Mouse (Mus musculus): ENCODE data around the gene Efna3.

The Efna3 gene

DNA sequence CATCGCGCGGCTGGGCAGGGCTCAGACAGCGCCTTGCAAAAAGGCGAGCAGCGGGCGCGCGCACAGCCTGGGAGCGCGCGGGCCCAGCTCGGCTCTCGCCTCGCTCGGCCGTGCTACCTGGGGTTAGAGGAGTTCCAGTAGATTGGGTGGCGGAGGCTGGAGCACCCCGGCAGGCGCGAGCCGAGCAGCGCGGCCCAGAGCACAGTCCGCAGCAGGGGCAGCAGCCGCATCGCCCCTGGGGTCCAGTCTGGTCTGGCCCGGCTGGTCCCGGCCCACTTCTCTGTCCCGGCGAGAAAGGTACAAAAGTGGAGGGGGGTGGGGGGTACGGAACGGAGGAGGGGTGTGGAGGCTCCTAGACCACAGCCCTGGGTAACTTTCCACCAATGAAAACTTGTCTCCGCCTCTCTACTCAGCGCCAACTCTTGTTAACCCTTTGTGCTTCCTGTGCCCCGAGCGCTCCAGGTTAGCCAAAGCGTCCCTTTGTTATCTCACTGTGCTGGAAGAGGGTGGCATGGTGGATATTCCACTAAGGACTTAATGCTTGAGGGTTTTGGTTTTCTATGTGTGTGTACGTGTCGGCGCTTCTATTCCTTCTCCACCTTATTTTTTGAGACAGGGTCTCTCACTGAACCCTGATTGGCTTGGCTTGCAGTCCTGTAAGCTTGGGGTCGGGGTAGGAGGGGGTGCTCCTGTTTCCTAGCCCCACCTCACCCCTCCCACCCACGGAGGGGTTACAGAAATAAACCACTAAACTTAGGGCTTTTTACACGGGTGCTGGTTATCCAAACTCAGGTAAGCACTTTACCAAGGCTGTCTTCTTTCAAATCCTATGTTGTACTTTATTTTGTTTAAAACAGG, 15.2 kb upstream of the Efna3 start, which contains the start of gene Efna4:
Efna4 (minus strand) TSS at position 308 of the 858 bp plus-strand sequence.
- DNase-seq (ENCODE audit: low read depth) = no peak

DNA sequence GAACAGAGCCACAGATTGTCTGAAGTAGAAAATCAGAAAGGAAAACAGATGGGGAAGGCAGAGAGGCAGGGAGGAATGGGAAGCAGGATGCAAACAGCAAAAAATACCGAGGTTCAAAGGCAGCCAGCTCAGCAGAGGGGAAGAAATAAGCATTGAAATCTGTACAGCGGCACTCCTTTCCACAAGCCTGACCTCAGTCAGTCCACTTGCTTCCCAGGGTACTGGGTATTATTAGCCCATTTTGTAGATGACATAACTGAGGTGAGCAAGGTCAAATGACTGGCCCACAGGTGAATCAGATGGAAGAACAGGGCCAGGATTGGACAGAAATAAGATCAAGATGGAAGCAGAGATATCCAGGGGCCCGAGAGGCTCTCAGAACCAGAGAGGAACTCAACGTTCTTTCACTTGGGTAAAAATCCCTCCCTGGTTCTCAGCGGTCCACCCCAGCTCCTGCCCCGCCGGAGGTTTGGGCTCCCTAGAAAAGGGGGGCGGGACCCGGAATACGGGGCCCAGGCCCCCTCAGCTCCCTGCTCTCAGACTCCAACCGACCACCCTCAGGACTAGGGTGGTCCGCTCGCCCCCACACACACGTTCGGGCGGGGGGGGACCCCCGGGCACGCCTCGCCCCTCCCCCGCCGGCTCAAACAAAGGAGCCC, 14.4 kb upstream of the Efna3 start:
- DNase-seq (ENCODE audit: low read depth) = no peak

DNA sequence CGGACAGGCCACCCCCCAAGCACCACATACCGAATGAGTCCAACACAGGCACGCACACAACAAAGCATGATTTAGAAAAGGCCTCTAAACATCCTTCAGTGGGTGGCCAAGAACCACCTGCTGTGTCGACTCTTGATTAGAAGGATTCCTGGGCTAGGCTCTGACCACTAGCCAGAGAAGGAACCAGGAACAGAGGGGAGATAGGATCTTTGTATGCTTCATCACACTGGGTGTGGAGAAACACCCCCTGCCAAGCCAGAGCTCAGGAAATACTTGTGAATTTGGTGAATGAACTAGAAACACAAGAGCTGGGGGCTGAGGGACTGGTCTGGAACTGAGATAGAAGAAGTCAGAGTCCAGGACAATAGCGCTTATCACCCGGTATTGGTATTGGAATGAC, 13.8 kb upstream of the Efna3 start:
- no peak for DNase-seq (ENCODE audit: low read depth)

DNA sequence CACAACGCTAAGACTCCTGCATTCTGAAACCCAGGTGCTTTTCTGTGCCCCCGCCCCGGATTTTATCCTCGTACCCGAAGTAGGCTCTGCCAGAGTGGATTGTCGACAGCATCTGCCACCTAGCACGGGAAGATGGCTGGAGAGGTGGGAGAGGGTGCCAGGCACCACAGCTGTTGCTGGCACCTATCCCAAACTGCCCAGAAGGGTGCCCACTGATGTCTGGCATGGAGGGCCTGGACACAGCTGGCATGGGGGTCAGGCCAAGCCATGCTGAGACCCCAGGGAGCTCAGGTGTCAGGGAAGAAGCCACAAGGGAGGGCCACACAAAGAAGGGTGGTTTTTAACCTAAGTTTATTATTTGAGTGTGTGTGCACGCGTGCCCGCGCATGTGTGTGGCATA, 10.3 kb upstream of the Efna3 start:
- DNase-seq (ENCODE audit: low read depth) = no peak

DNA sequence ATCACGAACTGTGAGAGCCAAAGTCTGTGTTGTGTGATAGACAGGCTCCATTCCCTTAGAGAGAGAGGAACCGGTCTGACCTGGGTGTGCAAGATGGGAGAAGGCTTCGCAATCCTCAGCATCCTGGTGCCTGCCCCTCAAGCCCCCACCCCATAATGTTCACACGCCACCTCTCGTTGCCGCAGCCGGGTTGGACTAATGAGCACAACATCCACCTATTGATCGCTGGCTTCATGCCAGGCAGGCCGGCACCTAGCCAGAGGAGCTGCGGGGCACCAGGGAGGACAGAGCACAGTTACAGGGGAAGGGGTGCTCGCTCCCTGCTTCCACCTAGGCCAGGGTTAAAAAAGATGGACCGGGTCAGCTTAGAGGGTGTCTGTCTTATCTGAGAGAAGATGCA, 9.7 kb upstream of the Efna3 start:
- no peak for DNase-seq (ENCODE audit: low read depth)

DNA sequence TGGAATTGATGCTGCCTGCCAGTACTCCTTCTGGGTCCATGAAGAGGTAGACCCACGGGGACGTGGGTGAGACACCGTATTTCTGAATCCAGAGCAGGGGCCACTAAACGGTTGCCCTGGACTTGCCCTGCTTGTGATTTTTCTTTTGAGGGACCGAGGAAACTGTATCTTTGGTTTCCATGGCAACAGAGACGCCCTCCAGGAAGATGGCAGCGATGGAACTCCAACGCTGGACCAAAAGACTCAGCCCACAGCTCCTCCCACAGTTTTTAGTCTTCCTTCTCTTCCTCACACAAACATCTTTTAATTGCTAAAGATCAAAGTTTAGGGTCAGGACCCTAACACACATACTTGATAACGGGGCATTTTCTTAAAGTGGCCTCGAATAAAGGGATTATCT, 9.2 kb upstream of the Efna3 start:
- no peak for DNase-seq (ENCODE audit: low read depth)

DNA sequence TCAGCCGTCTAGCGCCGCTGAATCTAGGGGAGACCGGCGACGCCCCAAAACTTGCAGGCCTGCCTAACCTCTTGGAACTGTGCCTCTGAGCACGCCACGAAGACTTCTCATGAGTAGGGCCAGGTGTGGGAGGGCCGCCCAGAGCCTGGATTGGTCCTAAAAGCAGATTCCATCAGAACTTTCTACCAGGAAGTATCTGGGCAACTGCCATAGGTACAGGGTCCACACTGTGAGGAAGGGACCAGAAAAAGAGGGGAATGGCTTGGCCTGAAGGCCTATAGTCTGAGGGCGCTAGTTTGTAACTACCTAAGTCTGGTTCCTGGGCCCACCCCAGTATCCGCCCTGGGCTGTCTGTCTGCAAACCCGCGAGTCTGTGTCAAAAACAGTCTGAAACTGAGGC, 8.8 kb upstream of the Efna3 start:
- no peak for DNase-seq (ENCODE audit: low read depth)

DNA sequence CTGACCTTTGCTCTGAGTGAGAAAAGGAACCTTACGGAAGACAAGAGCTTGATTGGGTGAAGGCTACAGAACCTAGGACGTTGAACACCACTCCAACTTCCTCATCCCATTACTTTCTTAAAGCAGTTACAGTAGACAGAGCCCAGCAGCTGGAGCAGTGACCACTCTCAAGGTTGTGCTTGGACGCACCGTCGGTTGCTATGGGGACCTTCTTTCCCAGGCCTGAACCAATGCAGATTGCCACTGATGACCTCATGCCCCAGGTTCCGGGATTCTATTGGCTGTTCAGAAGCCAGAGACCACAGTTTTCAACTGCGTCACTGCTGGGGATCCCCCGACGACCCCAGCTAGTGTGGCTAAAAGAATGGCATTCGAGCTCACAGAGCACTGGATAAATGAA, 8.2 kb upstream of the Efna3 start:
- no peak for DNase-seq (ENCODE audit: low read depth)

DNA sequence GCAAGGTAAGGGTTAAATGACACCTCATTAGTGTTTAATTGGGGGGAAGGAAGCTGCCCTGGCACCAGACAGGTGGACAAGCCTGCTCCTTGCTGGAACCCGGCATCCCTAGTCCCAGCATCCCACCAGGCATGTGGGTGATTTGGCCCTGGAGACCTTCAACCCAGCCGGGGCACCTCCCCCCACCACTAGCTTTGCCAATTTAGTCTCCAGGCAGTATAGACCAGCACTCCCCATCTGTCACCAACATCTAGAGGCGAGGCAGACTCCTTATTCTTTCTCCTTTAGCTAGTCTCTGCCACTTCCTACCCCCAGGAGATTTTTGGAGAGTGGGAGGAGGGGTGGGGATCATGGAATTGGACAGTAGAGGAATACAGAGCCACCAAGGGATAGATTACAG, 7.6 kb upstream of the Efna3 start:
- no peak for DNase-seq (ENCODE audit: low read depth)

DNA sequence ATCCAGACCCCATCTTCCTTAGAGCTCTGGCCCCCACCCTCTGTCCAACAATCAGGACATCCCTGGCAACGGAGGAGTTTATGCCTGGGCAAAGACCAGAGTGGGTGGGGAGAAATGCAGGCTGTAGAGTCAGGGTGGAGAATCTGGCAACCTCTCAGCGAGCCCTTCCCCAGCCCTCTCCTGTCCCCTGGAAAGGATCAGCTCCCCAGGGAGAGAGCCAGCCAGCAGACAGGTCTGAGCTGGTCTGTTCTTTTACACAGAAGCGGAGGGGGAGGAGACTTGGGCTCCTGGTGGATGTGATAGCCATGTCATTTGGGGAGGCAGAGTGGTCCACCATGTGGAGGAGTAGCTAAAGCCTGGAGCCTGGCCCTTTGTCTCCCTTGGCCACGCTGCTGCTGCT, 5.9 kb upstream of the Efna3 start:
- DNase-seq (ENCODE audit: low read depth) = no peak

DNA sequence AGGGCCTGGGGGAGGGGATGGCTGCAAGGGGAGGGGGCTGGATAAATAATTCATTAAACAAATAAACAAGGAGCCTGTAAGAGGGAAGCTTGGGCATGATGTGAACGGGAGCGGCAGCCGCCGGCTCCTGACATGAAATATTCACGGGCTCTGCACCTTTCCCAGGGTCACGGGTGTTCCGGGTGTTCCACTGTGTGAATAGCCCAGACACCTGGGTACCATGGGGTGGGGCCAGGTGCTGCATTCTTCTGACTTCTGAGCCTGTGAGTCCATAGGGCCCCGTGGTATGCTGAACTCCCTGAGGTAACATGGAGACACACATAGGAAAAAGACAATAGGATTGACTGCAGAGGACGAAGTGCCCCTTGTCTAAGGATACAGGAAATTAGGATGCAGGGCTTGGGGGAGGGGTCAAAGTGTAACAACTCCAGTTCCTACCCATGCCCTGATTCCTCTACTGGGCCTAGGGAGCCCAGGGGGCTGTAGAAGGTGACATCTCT, 4.7 kb upstream of the Efna3 start:
- DNase-seq (ENCODE audit: low read depth) = no peak

DNA sequence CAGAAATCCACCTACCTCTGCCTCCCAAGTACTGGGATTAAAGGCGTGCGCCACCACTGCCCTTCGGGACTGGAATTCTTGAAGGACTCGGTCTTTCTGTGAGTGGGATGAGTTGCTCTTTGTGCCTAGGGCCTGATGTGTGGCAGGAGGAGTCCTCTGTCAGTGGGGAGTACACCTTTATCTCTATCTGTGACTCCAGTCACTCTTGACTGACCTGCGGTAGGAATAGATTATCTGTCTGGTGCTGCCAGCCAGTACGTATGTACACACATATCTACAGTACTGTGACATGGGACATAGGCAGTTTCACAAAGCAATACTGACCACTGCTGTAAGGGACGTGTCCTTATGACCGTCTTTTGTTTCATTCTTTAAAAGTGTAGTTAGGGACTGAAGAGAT, 3.1 kb upstream of the Efna3 start:
- no peak for DNase-seq (ENCODE audit: low read depth)

DNA sequence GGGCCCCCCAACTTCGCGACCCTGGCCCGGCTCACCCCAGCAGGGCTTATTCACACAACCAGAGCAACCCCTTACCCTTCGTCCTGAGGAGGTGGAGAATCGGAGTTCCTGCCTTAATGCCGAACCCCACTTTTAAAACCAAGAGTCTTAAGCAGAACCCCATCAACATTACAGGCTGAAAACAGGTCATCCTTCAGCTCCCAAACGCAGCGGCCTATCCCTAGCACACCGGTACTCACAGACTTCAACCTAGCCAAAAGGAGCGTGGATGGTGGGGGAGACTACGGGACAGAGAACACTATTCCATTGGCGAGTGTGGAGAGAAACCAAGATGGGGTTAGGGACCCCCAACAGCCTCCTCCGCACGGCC, 649 bp downstream of the Efna3 start:
- DNase-seq (ENCODE audit: low read depth) = no peak

DNA sequence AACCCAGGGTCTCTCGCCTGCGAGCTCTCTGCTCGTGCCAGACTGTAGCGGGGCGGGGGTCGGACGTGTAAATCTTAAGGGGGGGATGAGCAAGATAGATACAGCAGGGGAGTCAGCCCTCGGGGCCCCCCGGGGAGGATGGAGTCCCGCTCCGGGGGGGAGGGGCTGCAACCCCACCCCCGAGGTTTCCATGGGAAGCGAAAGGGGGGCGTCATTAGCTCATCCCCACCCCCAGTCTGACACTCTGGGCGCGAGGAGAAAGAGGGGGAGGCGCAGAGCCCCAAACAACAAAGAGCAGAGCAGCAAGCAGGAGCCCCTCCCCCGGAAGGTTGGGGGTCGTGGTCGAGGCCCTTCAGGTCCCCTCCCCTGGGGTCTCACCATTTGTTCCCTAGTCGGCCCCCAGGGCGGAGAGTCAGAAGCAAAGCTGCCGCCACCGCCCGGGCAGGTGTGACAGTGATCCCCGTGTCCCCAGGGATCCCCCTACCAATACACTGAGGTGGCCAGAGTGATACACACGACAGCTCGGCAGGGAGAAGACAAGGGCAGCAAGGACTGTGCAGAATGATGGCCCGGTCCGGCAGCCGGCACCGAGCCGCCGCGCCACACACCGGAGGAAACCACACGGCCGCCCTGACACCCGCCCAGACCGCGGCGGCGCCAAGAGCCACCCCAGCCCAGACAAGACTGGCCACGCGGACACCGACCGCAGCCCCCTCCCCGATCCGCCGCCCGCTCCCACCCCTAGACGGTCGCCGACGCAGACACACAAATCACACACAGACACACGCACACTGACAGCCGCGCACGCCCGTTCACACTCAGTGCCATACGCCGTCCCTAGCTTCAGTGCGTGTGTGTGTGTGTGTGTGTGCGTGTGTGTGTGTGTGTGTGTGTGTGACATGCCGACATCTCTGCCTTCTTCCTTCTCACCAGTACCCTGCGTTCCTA, 1.3 kb downstream of the Efna3 start:
- DNase-seq (ENCODE audit: low read depth) = no peak

DNA sequence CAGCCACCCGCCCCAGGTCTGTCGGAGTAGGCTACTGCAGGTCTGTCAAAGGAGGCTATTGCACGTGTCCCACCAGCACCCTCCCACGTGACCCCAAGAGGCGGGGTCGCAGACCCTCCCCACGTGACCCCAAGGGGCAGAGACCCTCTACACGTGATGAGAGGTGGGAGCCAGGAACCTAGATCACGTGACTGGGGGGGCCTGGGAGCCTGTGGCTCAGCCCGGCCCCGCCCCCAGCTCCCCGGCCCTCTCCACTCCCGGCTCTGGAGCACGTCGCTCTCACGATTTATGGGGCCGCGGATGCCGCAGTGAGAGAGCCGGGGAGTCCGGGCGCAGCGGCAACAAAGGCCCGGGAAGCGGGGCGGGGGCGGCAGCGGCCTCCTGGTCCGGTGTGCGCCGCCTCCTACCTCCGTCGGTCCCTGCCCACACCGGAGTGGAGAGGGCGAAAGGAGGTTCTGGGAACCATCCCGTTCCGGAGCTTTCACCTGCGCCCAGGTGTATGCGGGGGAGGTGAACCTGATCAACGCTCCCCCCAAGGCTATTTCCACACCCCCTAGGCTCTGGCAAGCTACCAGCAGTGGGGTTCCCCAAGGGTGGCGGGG, 2.1 kb downstream of the Efna3 start:
- no peak for DNase-seq (ENCODE audit: low read depth)

DNA sequence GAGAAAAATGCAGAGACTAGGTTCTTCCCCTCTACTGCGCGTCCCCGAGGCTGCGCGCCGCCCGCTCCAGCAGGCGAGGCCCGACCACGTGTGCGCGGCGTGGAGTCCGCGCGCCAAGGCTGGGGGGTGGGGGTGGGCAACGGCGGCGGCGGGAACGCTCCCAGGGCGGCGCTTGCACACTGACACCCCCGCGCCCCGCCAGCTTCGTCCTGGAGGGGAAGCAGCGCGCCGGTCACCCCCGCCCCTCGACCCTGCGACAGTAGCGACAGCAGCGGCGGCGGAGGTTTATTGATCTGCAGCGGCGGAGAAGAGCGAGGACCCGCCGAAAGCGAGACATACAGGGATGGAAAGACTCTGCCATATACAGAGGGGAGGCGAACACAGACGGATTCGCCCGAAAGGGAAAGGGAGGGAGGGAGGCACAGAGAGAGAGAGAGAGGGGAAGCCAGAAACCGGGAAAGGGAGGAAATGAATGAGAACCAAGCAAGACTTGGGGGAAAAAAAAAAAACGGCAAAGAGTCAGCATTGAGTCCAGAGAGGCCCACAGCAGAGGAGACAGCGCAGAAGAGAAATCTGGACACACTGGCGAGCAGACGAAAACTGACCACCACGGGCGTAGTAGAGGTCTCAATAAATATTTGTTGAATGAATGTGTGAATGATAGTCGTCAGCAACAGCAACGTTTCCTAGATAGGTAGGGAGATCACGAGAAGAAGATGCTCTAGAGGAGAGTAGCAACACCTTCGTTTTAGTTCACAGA, 3.0 kb downstream of the Efna3 start:
- DNase-seq (ENCODE audit: low read depth) = no peak

DNA sequence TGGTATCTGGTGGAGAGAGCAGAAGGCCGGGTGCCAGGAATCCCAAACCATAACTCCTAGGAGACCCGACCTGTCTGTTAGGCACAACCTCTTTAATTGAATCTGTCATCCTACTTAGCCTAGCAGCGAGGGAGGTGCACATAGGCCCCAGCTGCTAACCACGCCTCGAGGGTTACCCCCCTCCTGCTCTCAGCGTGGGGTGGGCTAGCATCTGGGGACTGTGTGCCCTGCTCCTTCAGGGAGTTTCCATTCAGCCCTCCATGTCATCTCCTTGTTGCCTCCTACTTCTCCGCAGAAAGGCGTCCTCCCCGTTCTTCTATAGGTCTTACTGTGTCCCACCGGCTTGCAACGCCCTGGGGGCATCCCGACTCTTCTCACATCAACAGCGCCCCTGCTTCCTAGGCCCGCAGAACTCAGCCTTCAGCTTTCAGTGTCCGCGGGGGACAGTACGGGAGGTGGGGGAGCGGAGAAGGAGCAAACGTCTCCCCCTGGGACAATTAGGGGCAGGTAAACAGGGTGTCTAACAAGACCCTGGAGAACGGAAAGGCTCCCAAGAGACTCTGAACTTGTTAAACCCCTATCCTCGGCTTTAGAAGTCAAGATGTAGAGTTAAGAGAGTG, 3.7 kb downstream of the Efna3 start:
- no peak for DNase-seq (ENCODE audit: low read depth)

DNA sequence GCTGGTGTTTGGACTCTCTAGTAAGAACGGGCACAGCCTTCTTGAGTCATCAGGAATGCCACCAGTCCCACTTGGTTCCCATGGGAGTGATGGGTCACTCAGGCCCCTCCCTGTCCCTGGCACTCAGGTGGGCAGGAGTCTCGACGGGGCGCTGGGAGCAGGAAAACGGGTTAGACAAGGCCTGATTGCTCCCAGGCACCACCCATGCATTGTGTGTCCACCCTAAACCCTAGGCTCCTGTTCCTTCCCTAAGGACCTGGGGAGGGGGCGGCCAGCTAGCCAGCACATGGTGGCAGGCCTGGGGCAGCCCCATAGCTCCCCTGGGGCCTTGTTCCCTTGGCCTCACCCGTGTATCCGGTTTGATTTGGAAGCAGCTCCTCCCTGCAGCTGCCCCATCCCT, 4.4 kb downstream of the Efna3 start:
- DNase-seq (ENCODE audit: low read depth) = no peak

DNA sequence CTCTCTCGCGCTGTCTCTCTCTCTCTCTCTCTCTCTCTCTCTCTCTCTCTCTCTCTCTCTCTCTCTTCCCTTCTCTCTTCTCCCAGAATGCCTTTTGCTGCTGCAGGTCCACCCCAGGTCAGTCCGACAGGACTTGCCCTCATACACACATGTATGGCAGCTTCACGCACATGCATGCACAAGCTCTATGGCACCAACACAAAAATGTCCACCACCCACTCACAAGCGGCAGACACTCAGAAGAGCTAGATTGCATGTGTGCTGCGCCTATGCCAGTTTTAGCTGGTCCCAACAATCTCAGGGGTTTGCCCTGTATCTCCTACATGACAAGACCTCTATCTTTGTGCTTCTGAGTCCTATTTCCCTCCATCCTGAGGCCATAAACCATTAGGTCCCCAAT, 5.5 kb downstream of the Efna3 start:
- no peak for DNase-seq (ENCODE audit: low read depth)

DNA sequence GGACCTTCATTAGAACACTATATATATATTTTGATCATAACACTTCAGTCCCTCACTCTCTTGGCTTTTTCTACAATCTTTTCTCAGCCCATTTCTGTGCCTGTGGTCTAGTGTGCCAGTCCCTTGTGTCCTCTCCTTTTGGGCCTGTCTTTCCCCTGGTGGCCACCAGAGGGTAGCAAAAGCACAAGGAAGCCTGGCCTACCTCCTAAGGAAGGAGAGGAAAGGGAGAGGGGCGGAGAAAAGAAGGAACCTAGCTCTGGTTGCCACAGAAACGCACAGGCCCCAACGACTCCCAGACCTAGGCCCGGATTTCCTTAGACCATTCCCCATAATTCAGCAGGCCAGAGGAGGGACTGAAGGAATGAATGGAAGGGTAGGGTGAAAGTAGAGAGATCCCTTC, 5.9 kb downstream of the Efna3 start:
- peak; percentile 59 for DNase-seq (ENCODE audit: low read depth)
